Mouse (Mus musculus) brain, embryonic 18.5 days (tissue): ENCODE measurements at regions not wholly inside any gene's neighbourhood (a gene's known extent, or its start where the extent isn't known, plus 50 kb on each side); places are given as distances from the start of the nearest gene placed in this dataset.
A peak's percentile ranks its signal among the peaks of the same experiment; 100 is the strongest.

ENCODE experiments used
- DNase-seq: peaks from one replicate; pipeline ENCODE4 v3.0.0-alpha.2; 2012; ENCODE audit warnings: low read depth, low spot score

DNA sequence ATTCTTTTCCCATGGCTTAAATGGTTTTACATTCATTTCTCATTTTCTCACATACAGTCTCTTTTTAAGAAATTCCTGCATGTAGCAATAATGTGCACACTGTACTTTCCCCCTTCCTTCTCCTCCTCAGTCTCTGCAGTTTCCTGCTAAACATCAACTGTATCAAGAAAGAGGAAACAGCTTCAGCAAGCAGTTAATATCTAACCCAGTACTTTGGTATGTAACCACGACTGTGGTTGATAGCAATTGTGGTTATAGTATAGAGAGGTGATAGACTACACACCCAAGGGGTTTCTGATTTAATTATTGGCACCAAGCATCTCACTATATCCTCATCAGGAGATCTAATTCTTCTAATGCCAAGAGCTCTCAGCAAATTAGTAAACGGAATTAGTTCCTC is 52.8 kb upstream of the Eci2 start:
- DNase-seq: no peak

DNA sequence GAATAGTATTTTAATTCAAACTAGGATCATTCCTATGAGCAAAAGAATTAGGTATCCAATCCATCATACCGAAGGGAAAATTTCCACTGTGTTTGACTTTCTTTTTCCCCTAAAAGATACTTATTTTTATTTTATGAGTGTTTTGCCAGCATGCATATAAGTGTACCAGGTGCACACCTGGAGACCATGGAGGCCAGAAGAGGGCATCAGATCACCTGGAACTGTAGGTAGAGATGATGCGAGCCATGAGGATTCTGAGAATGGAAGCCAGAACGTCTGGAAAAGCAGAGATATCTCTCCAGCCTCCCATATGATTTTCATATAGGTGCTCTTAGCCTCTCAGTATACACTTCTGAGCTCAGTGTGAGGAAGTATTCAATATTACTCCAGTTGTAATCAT is 58.5 kb upstream of the Eci2 start:
- no peak for DNase-seq

DNA sequence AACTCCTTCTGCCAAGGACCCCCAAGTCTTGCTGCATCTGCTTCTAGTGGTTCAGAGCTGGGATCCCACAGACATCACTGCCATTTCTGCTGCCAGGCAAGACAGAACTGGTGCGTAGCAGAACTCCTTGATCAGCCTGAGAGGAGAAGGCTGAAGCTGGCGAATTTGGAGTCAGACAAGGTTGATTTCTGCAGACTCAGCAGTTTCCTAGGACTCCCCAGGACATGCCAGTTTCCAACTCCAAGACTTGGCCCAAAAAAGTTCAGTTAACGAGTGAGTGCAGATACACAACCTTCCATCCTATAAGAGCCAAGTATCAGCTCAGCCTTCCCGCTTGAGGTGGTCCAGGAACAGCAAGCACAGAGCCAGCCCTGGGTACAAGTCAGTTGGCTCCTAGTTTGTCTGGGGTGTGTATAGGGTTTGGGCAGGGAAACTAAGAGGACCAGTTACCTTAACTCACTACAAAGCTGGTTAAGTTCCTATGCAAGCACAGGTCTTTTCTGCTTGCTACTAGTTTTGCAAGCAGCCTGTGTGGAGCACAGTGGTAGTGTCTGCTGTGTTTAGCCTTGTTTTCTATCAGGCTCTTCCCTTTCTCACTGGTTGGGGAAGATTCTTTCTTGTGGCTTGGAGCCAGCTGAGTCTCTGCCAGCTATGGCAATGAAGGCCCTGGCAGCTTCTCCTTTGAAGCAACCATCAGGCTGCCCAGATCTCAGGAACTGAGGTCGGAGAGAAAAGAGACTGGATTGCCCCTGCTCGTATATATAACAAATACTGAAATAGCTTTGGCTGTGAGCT is 60.5 kb upstream of the Eci2 start:
- DNase-seq: no peak

DNA sequence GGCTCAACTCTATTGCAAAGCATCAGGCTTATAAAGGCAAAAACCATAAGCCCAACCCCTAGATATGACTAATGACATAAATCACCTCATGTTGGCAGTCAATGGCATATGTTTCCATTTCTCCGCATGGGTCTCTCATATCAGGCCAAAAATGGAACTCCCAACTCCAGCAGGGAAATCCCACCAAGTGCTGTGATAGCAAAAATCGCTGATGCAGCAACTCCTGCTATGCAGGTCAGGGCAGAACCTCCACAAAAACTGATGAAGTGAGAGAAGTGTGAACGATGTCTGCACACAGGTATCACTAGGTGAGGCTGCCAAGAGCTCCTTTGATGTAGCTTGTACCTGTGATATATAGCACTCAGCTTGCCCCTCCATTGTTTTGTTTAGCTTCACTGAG is 64.3 kb upstream of the Eci2 start:
- no peak for DNase-seq

DNA sequence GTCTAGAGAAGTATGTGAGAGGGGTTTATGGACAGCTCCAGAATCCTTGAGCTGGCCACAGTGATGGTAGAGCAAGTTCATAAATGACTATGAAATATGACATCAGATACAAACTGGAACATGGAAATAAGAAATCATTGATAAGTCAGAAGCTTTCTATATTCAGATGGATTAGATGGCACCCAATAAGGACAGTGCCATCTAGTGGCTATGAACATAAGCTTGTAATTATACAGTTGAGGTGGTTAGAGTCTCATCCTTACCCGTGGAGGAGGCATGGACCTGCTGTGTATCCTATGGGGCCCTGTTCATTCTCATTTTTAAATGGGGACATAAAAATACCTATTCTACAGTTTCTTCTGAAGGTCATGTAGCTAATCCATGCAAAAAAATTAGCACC is 92.9 kb upstream of the Eci2 start:
- no peak for DNase-seq

DNA sequence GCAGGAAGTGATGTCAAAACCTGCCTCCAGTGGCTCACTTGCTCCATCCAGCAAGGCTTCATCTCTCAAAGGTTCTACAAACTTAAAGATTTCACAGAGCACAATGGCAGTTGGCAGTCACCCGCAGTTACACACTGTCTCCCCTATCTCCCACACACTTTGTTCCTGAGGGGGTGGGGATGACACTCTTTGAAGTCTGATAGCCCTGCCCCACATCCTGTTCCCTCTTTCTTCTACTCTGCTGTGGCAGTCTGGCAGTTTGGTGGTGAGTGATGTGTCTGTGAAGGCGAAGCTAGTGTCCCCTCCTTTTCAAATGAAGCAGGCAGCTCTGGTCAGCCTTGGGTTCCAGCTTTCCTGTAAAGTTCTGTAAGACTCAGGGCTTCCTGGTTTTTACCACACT is 102.6 kb upstream of the Eci2 start:
- no peak for DNase-seq

- no peak for DNase-seq
Observed at GRCm38 (mm10) chr13:35131272-35132185, 104.6 kb upstream of the Eci2 start.

- no peak for DNase-seq
Observed at GRCm38 (mm10) chr13:35151629-35152028, 124.7 kb upstream of the Eci2 start.

GRCm38 (mm10) chr13:35159456-35159855 is 132.6 kb upstream of the Eci2 start:
- DNase-seq: no peak

DNA sequence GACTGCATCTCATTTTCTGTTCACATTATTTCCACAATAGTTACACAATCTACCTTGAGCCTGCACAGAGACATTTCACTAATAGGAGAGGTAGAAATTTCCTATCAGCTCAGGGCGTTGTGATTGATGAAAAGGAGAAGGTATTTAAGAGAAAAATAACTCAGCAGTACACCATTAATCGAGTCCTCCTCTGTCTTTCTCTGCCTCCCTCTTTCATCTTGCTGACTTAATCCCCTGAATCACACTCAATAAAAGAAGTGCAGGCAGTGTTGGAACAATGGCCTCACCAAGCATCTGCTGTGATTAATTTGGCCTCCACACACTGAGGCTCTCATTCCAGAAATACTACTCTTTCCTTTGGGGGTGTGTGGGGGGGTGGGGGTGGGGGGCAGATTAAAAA is 133.9 kb upstream of the Eci2 start:
- no peak for DNase-seq

DNA sequence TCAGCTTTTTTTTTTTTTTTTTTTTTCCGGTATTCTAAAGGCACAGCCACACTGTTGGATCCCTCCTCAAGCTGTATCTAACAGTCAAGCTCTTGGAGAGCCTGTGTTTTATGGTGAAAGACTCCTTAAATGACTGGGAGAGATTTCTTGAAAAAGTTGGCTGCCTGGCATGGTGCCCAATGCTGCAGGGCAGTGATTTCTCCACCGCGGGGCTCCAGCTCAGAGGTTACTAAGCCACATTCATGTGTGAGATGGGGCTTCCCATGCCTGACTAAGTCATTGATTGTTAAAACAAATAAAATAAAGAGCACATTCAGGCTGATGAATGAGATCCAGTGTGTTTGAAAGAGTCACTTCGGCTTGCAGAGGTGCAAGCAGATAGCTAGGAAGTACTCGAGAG is 139.2 kb upstream of the Eci2 start:
- no peak for DNase-seq

DNA sequence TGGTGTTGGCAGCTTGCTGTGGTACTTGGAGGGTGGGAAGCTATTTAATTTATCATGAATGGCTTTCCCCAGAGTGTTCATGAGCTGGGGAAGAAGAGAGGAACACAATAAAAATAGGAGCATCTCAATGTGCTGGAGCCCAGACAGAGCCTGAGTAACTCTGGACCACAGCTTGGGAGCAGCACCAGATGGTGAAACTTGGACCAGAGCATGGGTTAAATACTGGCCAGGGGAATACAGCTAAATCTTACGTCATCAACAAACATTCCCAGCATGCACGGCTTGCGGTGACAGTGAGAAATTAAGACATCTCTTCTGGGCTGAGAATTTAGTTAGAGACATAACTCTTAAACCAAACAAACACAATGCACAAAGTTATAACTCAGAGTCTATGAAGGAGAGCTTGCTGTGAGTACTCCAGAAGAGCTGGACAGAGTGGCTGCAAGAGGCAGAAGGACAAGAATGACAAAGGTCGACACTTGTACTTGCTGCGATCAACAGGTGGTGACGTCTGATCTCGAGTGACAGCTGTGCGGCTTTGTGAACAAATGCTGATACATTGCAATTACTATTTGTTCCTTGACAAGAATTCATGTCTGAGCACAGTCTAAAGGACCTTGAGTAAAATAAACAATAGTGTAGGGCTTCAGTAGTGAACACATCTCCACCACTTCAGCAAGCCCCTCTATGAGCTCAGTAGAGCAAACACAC is 140.1 kb upstream of the Eci2 start:
- DNase-seq: no peak

GRCm38 (mm10) chr13:35171562-35172254 is 144.8 kb upstream of the Eci2 start:
- DNase-seq: no peak

DNA sequence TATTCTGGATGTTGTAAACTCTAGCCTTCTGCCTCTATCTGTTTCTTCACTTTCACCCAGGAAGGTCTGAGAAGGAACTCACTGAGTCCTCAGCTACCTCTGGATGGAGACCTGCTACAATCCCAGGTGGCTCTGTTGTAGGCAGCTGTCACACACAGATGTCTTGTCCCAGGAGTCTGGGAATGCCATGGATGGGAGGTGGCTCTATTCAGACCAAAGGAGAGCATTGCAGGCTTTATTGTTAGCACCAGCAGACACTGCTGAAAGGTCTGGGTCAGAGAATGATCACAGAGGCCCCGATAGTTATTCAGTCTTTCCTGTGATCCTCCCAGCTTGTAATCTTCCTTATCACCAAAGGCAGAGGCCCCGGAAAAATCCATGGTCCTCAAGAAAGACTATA is 146.6 kb upstream of the Eci2 start:
- DNase-seq: no peak

DNA sequence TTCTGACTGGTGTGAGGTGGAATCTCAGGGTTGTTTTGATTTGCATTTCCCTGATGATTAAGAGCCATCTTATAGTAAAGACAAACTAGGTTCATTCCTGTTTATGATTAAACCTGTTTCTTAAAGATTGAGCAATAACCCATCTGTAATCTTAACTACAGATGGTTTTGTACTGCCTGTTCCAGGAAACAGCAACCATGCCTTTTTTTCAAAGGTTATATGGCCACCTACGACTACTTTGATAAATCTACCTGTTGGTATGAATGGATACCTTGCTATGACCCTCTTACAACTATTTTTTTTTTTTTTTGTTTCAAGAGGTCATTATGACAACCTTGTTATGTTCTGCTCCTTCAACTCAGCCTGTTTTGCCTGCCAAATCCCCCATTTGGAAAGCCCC is 148.7 kb upstream of the Eci2 start:
- no peak for DNase-seq

DNA sequence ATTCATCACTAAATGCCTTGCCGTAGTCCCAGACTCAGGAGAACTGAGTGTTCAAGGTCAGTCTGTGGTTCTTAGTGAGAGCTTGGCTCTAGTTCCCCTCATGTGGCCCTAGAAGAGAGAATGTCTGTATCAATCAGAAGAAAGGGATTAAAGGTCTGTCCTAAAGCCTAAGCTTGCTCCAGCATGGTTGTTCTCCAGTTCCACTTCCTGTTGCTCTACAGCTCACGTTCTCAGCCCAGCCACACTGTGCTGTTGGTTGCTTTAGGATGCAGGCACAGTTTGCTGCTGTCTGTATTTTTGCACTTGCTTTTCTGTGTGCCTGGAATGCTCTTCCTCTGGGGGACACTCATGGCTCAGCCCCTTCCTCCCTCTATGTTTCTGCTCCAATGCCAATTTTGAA is 150.4 kb upstream of the Eci2 start:
- DNase-seq: no peak

DNA sequence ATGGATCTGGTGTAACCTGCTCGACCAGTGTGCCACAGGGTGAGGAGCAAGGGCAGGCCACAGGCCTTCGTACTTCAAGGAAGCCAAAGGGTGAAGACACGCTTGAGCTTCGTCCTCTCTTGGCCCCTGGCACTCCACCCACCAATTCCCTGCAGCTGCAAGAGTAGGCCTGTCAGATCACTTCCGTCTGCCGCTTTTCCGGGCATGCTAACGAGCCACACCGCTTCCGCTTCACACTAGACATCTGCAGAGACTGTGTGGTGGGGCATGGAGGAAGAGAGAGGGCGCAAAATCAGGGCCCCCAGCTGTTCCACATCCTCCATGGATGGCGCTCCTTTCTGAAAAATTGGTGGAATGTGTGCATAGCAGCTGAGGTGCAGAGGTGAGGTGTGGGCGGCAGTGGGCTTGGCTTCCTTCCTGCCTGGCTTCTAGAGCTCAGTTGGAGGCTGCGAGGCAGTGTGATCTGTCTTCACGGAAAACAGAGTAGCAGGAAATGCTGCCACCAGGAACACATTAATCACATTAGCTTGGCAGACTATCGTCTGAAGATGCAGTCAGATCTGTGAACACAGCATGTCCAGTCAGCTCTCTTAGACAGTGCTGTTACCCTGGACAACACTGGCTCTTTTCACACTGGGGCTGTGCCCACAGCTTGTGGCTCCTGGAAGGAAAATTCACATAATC is 162.3 kb upstream of the Eci2 start:
- peak; percentile 4 for DNase-seq

GRCm38 (mm10) chr13:35202069-35202468 is 175.2 kb upstream of the Eci2 start:
- no peak for DNase-seq

DNA sequence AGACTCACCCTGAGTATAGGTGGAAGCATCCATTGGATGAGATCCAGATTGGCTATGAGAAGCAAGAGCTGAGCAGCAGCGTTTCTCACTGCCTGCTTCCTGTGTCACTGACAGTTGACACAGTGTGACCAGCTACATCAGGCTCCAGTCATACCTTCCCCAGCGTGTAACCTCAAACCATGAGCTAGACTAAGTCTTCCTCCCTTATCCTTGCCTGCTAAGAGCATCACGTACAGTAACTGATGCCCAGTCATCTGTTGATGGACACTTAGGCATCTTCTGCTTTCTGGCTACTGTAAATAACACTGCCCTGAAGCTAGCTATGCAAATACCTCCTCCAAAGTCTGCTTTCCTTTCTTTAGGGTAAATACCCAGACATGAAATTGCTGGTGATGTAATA is 181.4 kb upstream of the Eci2 start:
- no peak for DNase-seq

- DNase-seq: no peak
Observed at GRCm38 (mm10) chr13:35209551-35209950, 182.7 kb upstream of the Eci2 start.

DNA sequence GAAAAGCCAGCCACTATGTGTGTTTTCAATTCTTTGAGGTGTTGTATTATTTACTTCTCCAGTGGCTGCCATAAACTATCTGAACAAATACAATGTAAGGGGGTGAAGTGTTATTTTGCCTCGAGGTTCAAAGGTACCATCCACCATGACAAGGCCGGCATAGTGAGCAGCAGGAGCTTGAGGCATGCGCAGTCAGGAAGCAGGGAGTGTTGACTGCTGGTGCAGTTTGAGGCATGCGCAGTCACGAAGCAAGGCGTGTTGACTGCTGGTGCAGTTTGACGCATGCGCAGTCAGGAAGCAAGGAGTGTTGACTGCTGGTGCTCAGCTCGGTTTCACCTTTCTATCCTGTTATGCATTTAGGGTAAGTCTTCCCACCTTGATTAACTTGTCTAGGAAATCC is 184.9 kb upstream of the Eci2 start:
- DNase-seq: no peak
